Mouse (Mus musculus): ENCODE measurements around the gene Dner.

Gene Dner

GRCm38 (mm10) chr1:84628244-84628643 lies 67.8 kb downstream of the Dner start:
- DNase-seq (ENCODE audit: low spot score in 2 of 2): no peak

- no peak for DNase-seq (ENCODE audit: low spot score in 2 of 2)
These were observed 73.0 kb downstream of the Dner start for GRCm38 (mm10) chr1:84622978-84623554.

GRCm38 (mm10) chr1:84621308-84621707 lies 74.7 kb downstream of the Dner start:
- DNase-seq (ENCODE audit: low spot score in 2 of 2): no peak

GRCm38 (mm10) chr1:84619131-84619760 lies 76.8 kb downstream of the Dner start:
- no peak for DNase-seq (ENCODE audit: low spot score in 2 of 2)

- DNase-seq (ENCODE audit: low spot score in 2 of 2): no peak
These were observed 77.9 kb downstream of the Dner start for GRCm38 (mm10) chr1:84618094-84618493.

- no peak for DNase-seq (ENCODE audit: low spot score in 2 of 2)
These were observed 79.9 kb downstream of the Dner start for GRCm38 (mm10) chr1:84616133-84616532.

- no peak for DNase-seq (ENCODE audit: low spot score in 2 of 2)
These were observed 81.4 kb downstream of the Dner start for GRCm38 (mm10) chr1:84614596-84614995.

- DNase-seq (ENCODE audit: low spot score in 2 of 2): no peak
These were observed 82.9 kb downstream of the Dner start for GRCm38 (mm10) chr1:84613119-84613518.

- DNase-seq (ENCODE audit: low spot score in 2 of 2): no peak
These were observed 84.7 kb downstream of the Dner start for GRCm38 (mm10) chr1:84611331-84611730.

GRCm38 (mm10) chr1:84599025-84599424 lies 97.0 kb downstream of the Dner start:
- DNase-seq (ENCODE audit: low spot score in 2 of 2): no peak

GRCm38 (mm10) chr1:84596023-84596422 lies 100.0 kb downstream of the Dner start:
- DNase-seq (ENCODE audit: low spot score in 2 of 2): no peak

GRCm38 (mm10) chr1:84592394-84592793 lies 103.6 kb downstream of the Dner start:
- no peak for DNase-seq (ENCODE audit: low spot score in 2 of 2)

- no peak for DNase-seq (ENCODE audit: low spot score in 2 of 2)
These were observed 105.5 kb downstream of the Dner start for GRCm38 (mm10) chr1:84590534-84590933.

- no peak for DNase-seq (ENCODE audit: low spot score in 2 of 2)
These were observed 110.6 kb downstream of the Dner start for GRCm38 (mm10) chr1:84585434-84585833.

GRCm38 (mm10) chr1:84581812-84582211 lies 114.2 kb downstream of the Dner start:
- DNase-seq (ENCODE audit: low spot score in 2 of 2): no peak

GRCm38 (mm10) chr1:84561841-84562240 lies 134.2 kb downstream of the Dner start:
- DNase-seq (ENCODE audit: low spot score in 2 of 2): no peak

- no peak for DNase-seq (ENCODE audit: low spot score in 2 of 2)
These were observed 134.6 kb downstream of the Dner start for GRCm38 (mm10) chr1:84561387-84561786.

GRCm38 (mm10) chr1:84556546-84557511 lies 139.2 kb downstream of the Dner start:
- DNase-seq (ENCODE audit: low spot score in 2 of 2): no peak

- DNase-seq (ENCODE audit: low spot score in 2 of 2): no peak
These were observed 144.0 kb downstream of the Dner start for GRCm38 (mm10) chr1:84552005-84552404.

- no peak for DNase-seq (ENCODE audit: low spot score in 2 of 2)
These were observed 146.0 kb downstream of the Dner start for GRCm38 (mm10) chr1:84550065-84550368.

GRCm38 (mm10) chr1:84549367-84550064 lies 146.5 kb downstream of the Dner start:
- DNase-seq (ENCODE audit: low spot score in 2 of 2): no peak

- DNase-seq (ENCODE audit: low spot score in 2 of 2): no peak
These were observed 160.0 kb downstream of the Dner start for GRCm38 (mm10) chr1:84536069-84536468.
